Mouse (Mus musculus): ENCODE results near the gene Plxnd1.

DNA sequence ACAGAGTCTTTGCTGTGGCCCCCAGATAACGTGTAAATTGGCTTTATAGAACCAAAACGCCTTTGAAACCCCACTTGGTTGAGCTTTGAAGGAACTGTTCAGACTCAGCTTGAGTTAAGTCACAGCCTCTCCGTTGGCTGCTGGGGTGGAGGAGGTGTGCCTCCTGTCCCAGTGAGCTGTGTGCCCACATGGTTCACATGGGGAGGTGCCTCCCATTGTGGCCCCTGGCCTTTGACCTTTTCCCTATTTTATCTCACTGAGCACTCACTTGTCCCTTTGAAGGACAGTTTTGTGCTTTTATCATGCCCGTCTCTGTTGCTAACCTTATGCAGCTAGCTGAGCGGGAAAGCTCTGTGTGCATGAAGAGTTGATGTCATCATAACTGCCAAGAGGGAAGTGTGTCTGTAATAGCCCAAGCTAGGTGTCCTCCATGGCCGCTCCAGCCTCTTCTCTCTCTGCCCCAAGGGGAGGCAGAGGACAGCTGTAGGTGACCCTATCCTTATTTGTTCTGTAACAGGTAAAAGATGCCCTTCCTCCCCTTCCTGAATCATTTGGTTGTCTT, 86.3 kb downstream of the Plxnd1 start:
- TF ChIP-seq CTCF (IDR thresholded peaks at IDR 0.05; ENCODE audit: extremely low read depth, insufficient read length, insufficient replicate concordance, low read depth, low read length) (no peak), POLR2A (IDR thresholded peaks at IDR 0.05; ENCODE audit: low read depth, low read length) (no peak)

All from small intestine, adult 2 months (tissue).